Mouse (Mus musculus): ENCODE measurements around the gene Mst1r. TPM values are rescaled to one million over a fixed set of nuclear protein-coding genes. Genes with fewer than 3 reads are reported as not detected.

The Mst1r gene
- total and polyA plus RNA-seq, 3 experiments, result not detected

DNA sequence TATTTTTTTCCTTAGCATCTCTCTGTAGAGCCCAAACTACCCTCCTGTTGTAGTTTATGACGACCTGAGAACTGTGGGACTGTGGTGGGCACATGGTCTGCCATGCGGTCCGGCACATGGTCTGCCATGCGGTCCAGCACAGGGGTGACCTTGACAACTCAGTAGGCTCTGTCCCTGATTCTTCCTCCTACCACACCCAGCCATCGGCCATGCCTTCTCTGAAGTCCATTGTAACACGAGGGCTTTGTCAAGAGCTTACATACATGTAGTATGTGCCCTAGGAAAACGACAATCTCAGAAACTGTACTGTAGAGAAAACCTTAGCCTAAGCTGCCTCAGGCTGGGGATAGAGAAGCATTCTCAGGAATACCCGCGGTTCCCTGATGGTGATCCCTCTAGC lies 58.0 kb downstream of the Mst1r start:
- TF ChIP-seq ZMIZ1 (IDR thresholded peaks at IDR 0.05; ENCODE audit: low read depth, low read length) (no peak), JUND (conservative IDR thresholded peaks at IDR 0.05; ENCODE audit: low read depth, low read length) (no peak), MAZ (IDR thresholded peaks at IDR 0.05; ENCODE audit: low read depth, low read length) (no peak), TBP (conservative IDR thresholded peaks at IDR 0.05; ENCODE audit: low read depth, low read length) (no peak), MXI1 (IDR thresholded peaks at IDR 0.05; ENCODE audit: low read depth, low read length) (no peak), JUN (IDR thresholded peaks at IDR 0.05; ENCODE audit: insufficient read depth, low read depth, low read length) (no peak), E2F4 (IDR thresholded peaks at IDR 0.05; ENCODE audit: insufficient replicate concordance, low read depth, low read length) (no peak), USF1 (IDR thresholded peaks at IDR 0.05; ENCODE audit: low read depth, low read length) (no peak), POLR2A (IDR thresholded peaks at IDR 0.05; ENCODE audit: low read depth, low read length) (no peak)
- Histone ChIP-seq H3K27ac (ENCODE audit: insufficient read depth, low read depth) (no peak overlapping the region), H3K4me1 (ENCODE audit: control insufficient read depth in 1 of 2, insufficient read depth in 2 of 2) (peaks cover 3 to 25% of the 10 kb centered on the region in 2 experiments), H3K4me2 (ENCODE audit: insufficient read depth, low read depth, poor library complexity, severe bottlenecking) (no peak overlapping the region), H3K9ac (ENCODE audit: insufficient read depth, low read depth) (no peak overlapping the region), H3K27me3 (replicated peaks) (no peaks in the 10 kb centered on the region), H3K36me3 (replicated peaks in 1 of 2; ENCODE audit: control insufficient read depth in 1 of 2, insufficient read depth in 1 of 2, low read length in 1 of 2) (peaks cover 65 to 95% of the 10 kb centered on the region in 2 experiments), H3K79me2 (replicated peaks; ENCODE audit: control insufficient read depth, extremely low read depth, insufficient read depth, poor library complexity, severe bottlenecking) (no peaks in the 10 kb centered on the region), H3K9me3 (replicated peaks; ENCODE audit: low read length) (no peaks in the 10 kb centered on the region), H3K4me3 (replicated peaks in 1 of 3; ENCODE audit: low read depth in 2 of 3, low read length in 2 of 3, poor library complexity in 1 of 3) (no peak overlapping the region)
- DNase-seq (ENCODE audit: extremely low read depth), result no peak
- in situ Hi-C loops (cut with MboI; ENCODE audit: low pct_ligation_motif_present, low pct_unique_long_range_greater_than_20kb, low sequenced_read_pairs) (loop anchor here (5.0 kb wide), 2 partner anchors 33 to 93 kb away; partner anchors contain the start of gene Gm20662), dilution Hi-C loops (cut with MboI; ENCODE audit: extremely low pct_ligation_motif_present, extremely low pct_unique_long_range_greater_than_20kb, low sequenced_read_pairs) (no loop called here)

GRCm38 (mm10) chr9:107966676-107967075 lies 60.0 kb downstream of the Mst1r start:
- TF ChIP-seq MYC (IDR thresholded peaks at IDR 0.05; ENCODE audit: low read depth, low read length) (no peak), ELF1 (IDR thresholded peaks at IDR 0.05; ENCODE audit: low read depth, low read length) (no peak), E2F4 (IDR thresholded peaks at IDR 0.05; ENCODE audit: insufficient replicate concordance, low read depth, low read length) (no peak)
- H3K9ac ChIP-seq (ENCODE audit: insufficient read depth, low read depth), result no peak overlapping the region
- H3K27me3 ChIP-seq (replicated peaks), result no peaks in the 10 kb centered on the region
- in situ Hi-C loops (cut with MboI; ENCODE audit: low pct_ligation_motif_present, low pct_unique_long_range_greater_than_20kb, low sequenced_read_pairs), result loop anchor here (5.0 kb wide), 1 partner anchor 91 kb away; no protein-coding TSS in a partner anchor
- peaks cover 65 to 95% of the 10 kb centered on the region in 2 experiments for H3K36me3 ChIP-seq (replicated peaks in 1 of 2; ENCODE audit: control insufficient read depth in 1 of 2, insufficient read depth in 1 of 2, low read length in 1 of 2)
- no peaks in the 10 kb centered on the region for H3K79me2 ChIP-seq (replicated peaks; ENCODE audit: control insufficient read depth, extremely low read depth, insufficient read depth, poor library complexity, severe bottlenecking)
- H3K4me2 ChIP-seq (ENCODE audit: insufficient read depth, low read depth, poor library complexity, severe bottlenecking), result no peak overlapping the region
- no peaks in the 10 kb centered on the region for H3K9me3 ChIP-seq (replicated peaks; ENCODE audit: low read length)
- DNase-seq (ENCODE audit: extremely low read depth), result no peak
- H3K4me3 ChIP-seq (replicated peaks in 1 of 3; ENCODE audit: low read depth in 2 of 3, low read length in 2 of 3, poor library complexity in 1 of 3), result no peak overlapping the region
- peaks cover 3 to 13% of the 10 kb centered on the region in 2 experiments for H3K4me1 ChIP-seq (ENCODE audit: control insufficient read depth in 1 of 2, insufficient read depth in 2 of 2)
- no peak overlapping the region for H3K27ac ChIP-seq (ENCODE audit: insufficient read depth, low read depth)
- dilution Hi-C loops (cut with MboI; ENCODE audit: extremely low pct_ligation_motif_present, extremely low pct_unique_long_range_greater_than_20kb, low sequenced_read_pairs), result no loop called here

GRCm38 (mm10) chr9:107967437-107967836 lies 60.8 kb downstream of the Mst1r start:
- Histone ChIP-seq H3K4me3 (replicated peaks in 1 of 3; ENCODE audit: low read depth in 2 of 3, low read length in 2 of 3, poor library complexity in 1 of 3) (no peak overlapping the region), H3K9me3 (replicated peaks; ENCODE audit: low read length) (no peaks in the 10 kb centered on the region), H3K27me3 (replicated peaks) (no peaks in the 10 kb centered on the region), H3K27ac (ENCODE audit: insufficient read depth, low read depth) (no peak overlapping the region), H3K9ac (ENCODE audit: insufficient read depth, low read depth) (no peak overlapping the region), H3K4me1 (ENCODE audit: control insufficient read depth in 1 of 2, insufficient read depth in 2 of 2) (peaks cover 0 to 5% of the 10 kb centered on the region in 2 experiments; a peak in 2 of 4 replicates), H3K36me3 (replicated peaks in 1 of 2; ENCODE audit: control insufficient read depth in 1 of 2, insufficient read depth in 1 of 2, low read length in 1 of 2) (peaks cover 63 to 95% of the 10 kb centered on the region in 2 experiments), H3K4me2 (ENCODE audit: insufficient read depth, low read depth, poor library complexity, severe bottlenecking) (no peak overlapping the region), H3K79me2 (replicated peaks; ENCODE audit: control insufficient read depth, extremely low read depth, insufficient read depth, poor library complexity, severe bottlenecking) (no peaks in the 10 kb centered on the region)
- DNase-seq (ENCODE audit: extremely low read depth), result no peak
- in situ Hi-C loops (cut with MboI; ENCODE audit: low pct_ligation_motif_present, low pct_unique_long_range_greater_than_20kb, low sequenced_read_pairs) (loop anchor here (5.0 kb wide), 1 partner anchor 90 kb away; no protein-coding TSS in a partner anchor), dilution Hi-C loops (cut with MboI; ENCODE audit: extremely low pct_ligation_motif_present, extremely low pct_unique_long_range_greater_than_20kb, low sequenced_read_pairs) (no loop called here)
- TF ChIP-seq MYC (IDR thresholded peaks at IDR 0.05; ENCODE audit: low read depth, low read length) (no peak), TBP (conservative IDR thresholded peaks at IDR 0.05; ENCODE audit: low read depth, low read length) (no peak), HCFC1 (IDR thresholded peaks at IDR 0.05; ENCODE audit: low read depth, low read length) (no peak)
